Mouse (Mus musculus): ENCODE results near the gene Masp1. TPM values are rescaled to one million over a fixed set of nuclear protein-coding genes. Genes with fewer than 3 reads are reported as not detected.

The Masp1 gene
- polyA plus RNA-seq, 1 experiment from 2014 or later: 26.2 TPM

- peak overlapping the region; percentile 60 for H3K4me2 ChIP-seq (replicated peaks)
- no peak overlapping the region for H3K9ac ChIP-seq
- 0 out of 2 replicates have a peak overlapping the region, but pooled peaks have one; percentile 12 for H3K4me3 ChIP-seq (replicated peaks; ENCODE audit: low read length)
- DNase-seq (ENCODE audit: low spot score) (no peak), ATAC-seq (ENCODE audit: low FRiP score) (no peak)
- H3K36me3 ChIP-seq (replicated peaks; ENCODE audit: control insufficient read depth, insufficient read depth): peaks cover 8% of the 10 kb centered on the region; the same call in 1 of the 2 replicates
- H3K9me3 ChIP-seq (ENCODE audit: control insufficient read depth, low read length): no peaks in the 10 kb centered on the region
- WGBS: 84% methylated on average over 5 of the region's 5 CpGs
- no peaks in the 10 kb centered on the region for H3K27me3 ChIP-seq (ENCODE audit: control insufficient read depth, insufficient read depth, low read length)
- H3K27ac ChIP-seq: peak overlapping the region; percentile 77; the same call in 1 of the 2 replicates
- H3K4me1 ChIP-seq (replicated peaks; ENCODE audit: control insufficient read depth, insufficient read depth, low read length): peaks cover 53% of the 10 kb centered on the region
These were observed 3.4 kb downstream of the Masp1 start for GRCm38 (mm10) chr16:23517230-23517629.

- Histone ChIP-seq H3K4me1 (replicated peaks; ENCODE audit: control insufficient read depth, insufficient read depth, low read length) (peaks cover 51% of the 10 kb centered on the region), H3K9me3 (ENCODE audit: control insufficient read depth, low read length) (no peaks in the 10 kb centered on the region), H3K27me3 (ENCODE audit: control insufficient read depth, insufficient read depth, low read length) (no peaks in the 10 kb centered on the region), H3K9ac (no peak overlapping the region), H3K36me3 (replicated peaks; ENCODE audit: control insufficient read depth, insufficient read depth) (peaks cover 8% of the 10 kb centered on the region; the same call in 1 of the 2 replicates), H3K4me2 (replicated peaks) (no peak overlapping the region), H3K4me3 (replicated peaks; ENCODE audit: low read length) (no peak overlapping the region), H3K27ac (no peak overlapping the region)
- no peak for DNase-seq (ENCODE audit: low spot score)
- no peak for ATAC-seq (ENCODE audit: low FRiP score)
- 74% methylated on average over 2 of the region's 2 CpGs for WGBS
These were observed 4.0 kb downstream of the Masp1 start for GRCm38 (mm10) chr16:23516606-23517005.

DNA sequence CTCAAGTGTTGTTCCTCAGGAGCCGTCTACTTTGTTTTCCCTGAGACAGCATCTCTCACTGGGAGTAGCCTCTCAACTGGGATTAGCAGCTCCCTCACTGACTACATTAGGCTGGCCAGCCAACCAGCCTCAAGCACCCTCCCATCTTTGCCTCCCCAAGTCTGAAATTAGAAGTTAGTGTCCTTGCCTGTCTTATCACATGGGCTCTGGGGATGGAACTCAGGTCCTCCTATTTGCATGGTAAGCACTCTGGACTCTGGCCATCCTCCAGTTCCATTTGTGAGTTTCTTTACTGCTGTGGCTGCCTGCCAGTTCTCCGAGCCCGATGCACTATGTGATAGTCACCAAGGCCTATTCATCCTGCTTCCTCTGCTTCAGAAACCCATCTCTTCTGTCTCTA, 4.8 kb downstream of the Masp1 start:
- no peak overlapping the region for H3K4me3 ChIP-seq (replicated peaks; ENCODE audit: low read length)
- H3K4me2 ChIP-seq (replicated peaks): no peak overlapping the region
- peaks cover 8% of the 10 kb centered on the region; the same call in 1 of the 2 replicates for H3K36me3 ChIP-seq (replicated peaks; ENCODE audit: control insufficient read depth, insufficient read depth)
- no peaks in the 10 kb centered on the region for H3K9me3 ChIP-seq (ENCODE audit: control insufficient read depth, low read length)
- H3K4me1 ChIP-seq (replicated peaks; ENCODE audit: control insufficient read depth, insufficient read depth, low read length): peaks cover 43% of the 10 kb centered on the region
- ATAC-seq (ENCODE audit: low FRiP score) (peak; percentile 33; the same call in 1 of the 2 replicates), DNase-seq (ENCODE audit: low spot score) (peak; percentile 61)
- WGBS: 53% methylated on average over 3 of the region's 3 CpGs
- H3K27ac ChIP-seq: no peak overlapping the region
- H3K27me3 ChIP-seq (ENCODE audit: control insufficient read depth, insufficient read depth, low read length): no peaks in the 10 kb centered on the region
- no peak overlapping the region for H3K9ac ChIP-seq

DNA sequence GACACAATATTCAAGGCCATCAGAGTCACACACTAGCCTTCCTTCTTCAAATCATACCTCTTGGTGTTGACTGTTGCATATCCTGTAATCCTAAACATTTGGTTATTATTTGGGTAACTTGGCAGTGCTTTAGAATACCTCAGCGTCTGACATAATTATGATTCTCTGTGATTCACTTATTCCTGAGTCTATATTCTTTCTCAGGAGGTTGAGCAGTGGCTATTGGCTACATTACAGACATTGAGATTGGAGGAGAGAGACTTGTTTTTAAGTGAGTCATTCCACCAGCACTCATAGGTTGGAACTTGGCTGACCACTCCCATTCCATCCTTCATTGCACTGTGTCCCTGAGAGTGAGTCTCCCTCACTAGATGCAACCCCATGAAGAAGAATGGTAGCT, 7.2 kb downstream of the Masp1 start:
- Histone ChIP-seq H3K4me1 (replicated peaks; ENCODE audit: control insufficient read depth, insufficient read depth, low read length) (peaks cover 26% of the 10 kb centered on the region), H3K9me3 (ENCODE audit: control insufficient read depth, low read length) (no peaks in the 10 kb centered on the region), H3K36me3 (replicated peaks; ENCODE audit: control insufficient read depth, insufficient read depth) (peaks cover 8% of the 10 kb centered on the region; the same call in 1 of the 2 replicates), H3K27me3 (ENCODE audit: control insufficient read depth, insufficient read depth, low read length) (no peaks in the 10 kb centered on the region), H3K9ac (no peak overlapping the region), H3K27ac (no peak overlapping the region), H3K4me3 (replicated peaks; ENCODE audit: low read length) (no peak overlapping the region), H3K4me2 (replicated peaks) (no peak overlapping the region)
- 95% methylated on average over 1 of the region's 1 CpGs for WGBS
- DNase-seq (ENCODE audit: low spot score): no peak
- ATAC-seq (ENCODE audit: low FRiP score): no peak

- H3K27me3 ChIP-seq (ENCODE audit: control insufficient read depth, insufficient read depth, low read length): no peaks in the 10 kb centered on the region
- no peaks in the 10 kb centered on the region for H3K9me3 ChIP-seq (ENCODE audit: control insufficient read depth, low read length)
- DNase-seq (ENCODE audit: low spot score): no peak
- ATAC-seq (ENCODE audit: low FRiP score): no peak
- no peak overlapping the region for H3K4me3 ChIP-seq (replicated peaks; ENCODE audit: low read length)
- peaks cover 9% of the 10 kb centered on the region; the same call in 1 of the 2 replicates for H3K4me1 ChIP-seq (replicated peaks; ENCODE audit: control insufficient read depth, insufficient read depth, low read length)
- no peak overlapping the region for H3K4me2 ChIP-seq (replicated peaks)
- H3K9ac ChIP-seq: no peak overlapping the region
- peaks cover 8% of the 10 kb centered on the region; the same call in 1 of the 2 replicates for H3K36me3 ChIP-seq (replicated peaks; ENCODE audit: control insufficient read depth, insufficient read depth)
- WGBS: 80% methylated on average over 4 of the region's 4 CpGs
- H3K27ac ChIP-seq: no peak overlapping the region
These were observed 9.3 kb downstream of the Masp1 start for GRCm38 (mm10) chr16:23511166-23511935.

GRCm38 (mm10) chr16:23505904-23506687, 14.5 kb downstream of the Masp1 start:
- 50% methylated on average over 11 of the region's 11 CpGs for WGBS
- Histone ChIP-seq H3K4me1 (replicated peaks; ENCODE audit: control insufficient read depth, insufficient read depth, low read length) (peaks cover 22% of the 10 kb centered on the region; the same call in 1 of the 2 replicates), H3K4me3 (replicated peaks; ENCODE audit: low read length) (no peak overlapping the region), H3K36me3 (replicated peaks; ENCODE audit: control insufficient read depth, insufficient read depth) (no peaks in the 10 kb centered on the region), H3K27ac (peak overlapping the region; percentile 72; the same call in 1 of the 2 replicates), H3K9me3 (ENCODE audit: control insufficient read depth, low read length) (no peaks in the 10 kb centered on the region), H3K4me2 (replicated peaks) (no peak overlapping the region), H3K9ac (no peak overlapping the region), H3K27me3 (ENCODE audit: control insufficient read depth, insufficient read depth, low read length) (no peaks in the 10 kb centered on the region)
- ATAC-seq (ENCODE audit: low FRiP score): no peak
- DNase-seq (ENCODE audit: low spot score): no peak

GRCm38 (mm10) chr16:23504320-23504744, 16.3 kb downstream of the Masp1 start:
- H3K4me2 ChIP-seq (replicated peaks): no peak overlapping the region
- H3K4me3 ChIP-seq (replicated peaks; ENCODE audit: low read length): no peak overlapping the region
- no peaks in the 10 kb centered on the region for H3K36me3 ChIP-seq (replicated peaks; ENCODE audit: control insufficient read depth, insufficient read depth)
- no peak overlapping the region for H3K9ac ChIP-seq
- DNase-seq (ENCODE audit: low spot score) (peak; percentile 50), ATAC-seq (ENCODE audit: low FRiP score) (peak; percentile 86)
- H3K9me3 ChIP-seq (ENCODE audit: control insufficient read depth, low read length): no peaks in the 10 kb centered on the region
- WGBS: 17% methylated on average over 3 of the region's 3 CpGs
- H3K4me1 ChIP-seq (replicated peaks; ENCODE audit: control insufficient read depth, insufficient read depth, low read length): peaks cover 22% of the 10 kb centered on the region; the same call in 1 of the 2 replicates
- peak overlapping the region; percentile 72 for H3K27ac ChIP-seq
- no peaks in the 10 kb centered on the region for H3K27me3 ChIP-seq (ENCODE audit: control insufficient read depth, insufficient read depth, low read length)

DNA sequence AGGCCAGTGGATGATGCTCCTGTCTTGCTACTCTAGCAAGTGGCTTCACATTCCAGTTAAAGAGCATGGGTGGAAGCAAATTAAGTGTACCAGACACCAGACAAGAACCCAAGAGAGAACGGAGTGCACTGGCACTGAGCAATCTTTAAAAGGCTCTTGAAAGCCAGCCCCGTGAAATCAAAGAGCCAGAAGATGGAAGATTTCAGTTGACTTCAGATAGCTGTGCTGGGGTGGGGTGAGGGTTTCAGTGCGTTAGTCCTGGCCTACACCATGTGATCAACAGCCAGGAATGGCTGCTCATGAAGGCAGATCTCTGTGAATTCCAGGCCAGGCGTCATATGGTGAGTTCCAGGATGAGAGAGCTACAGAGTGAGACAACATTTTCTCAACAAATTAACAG, 17.3 kb downstream of the Masp1 start:
- Histone ChIP-seq H3K4me2 (replicated peaks) (no peak overlapping the region), H3K9ac (no peak overlapping the region), H3K27me3 (ENCODE audit: control insufficient read depth, insufficient read depth, low read length) (no peaks in the 10 kb centered on the region), H3K36me3 (replicated peaks; ENCODE audit: control insufficient read depth, insufficient read depth) (no peaks in the 10 kb centered on the region), H3K27ac (no peak overlapping the region; the same call in 1 of the 2 replicates), H3K4me3 (replicated peaks; ENCODE audit: low read length) (no peak overlapping the region), H3K4me1 (replicated peaks; ENCODE audit: control insufficient read depth, insufficient read depth, low read length) (peaks cover 28% of the 10 kb centered on the region; the same call in 1 of the 2 replicates), H3K9me3 (ENCODE audit: control insufficient read depth, low read length) (no peaks in the 10 kb centered on the region)
- 73% methylated on average over 4 of the region's 4 CpGs for WGBS
- ATAC-seq (ENCODE audit: low FRiP score): no peak
- no peak for DNase-seq (ENCODE audit: low spot score)

- no peak for DNase-seq (ENCODE audit: low spot score)
- Histone ChIP-seq H3K27me3 (ENCODE audit: control insufficient read depth, insufficient read depth, low read length) (no peaks in the 10 kb centered on the region), H3K4me2 (replicated peaks) (no peak overlapping the region), H3K9ac (no peak overlapping the region), H3K36me3 (replicated peaks; ENCODE audit: control insufficient read depth, insufficient read depth) (no peaks in the 10 kb centered on the region), H3K4me1 (replicated peaks; ENCODE audit: control insufficient read depth, insufficient read depth, low read length) (peaks cover 36% of the 10 kb centered on the region), H3K4me3 (replicated peaks; ENCODE audit: low read length) (no peak overlapping the region), H3K9me3 (ENCODE audit: control insufficient read depth, low read length) (no peaks in the 10 kb centered on the region), H3K27ac (no peak overlapping the region)
- no peak for ATAC-seq (ENCODE audit: low FRiP score)
- 77% methylated on average over 3 of the region's 3 CpGs for WGBS
These were observed 18.1 kb downstream of the Masp1 start for GRCm38 (mm10) chr16:23502478-23502877.
